Mouse (Mus musculus) liver, adult 2 months (tissue): Measurements from ENCODE around the gene C030005K15Rik.

ENCODE experiments used
- CTCF ChIP-seq: fragments of 200-500 bp; IDR thresholded peaks from 2 replicates; pipeline ENCODE4 v1.5.1; 2011; ENCODE audit warnings: low read depth, low read length, control low read depth
- POLR2A ChIP-seq: fragments of 200-500 bp; IDR thresholded peaks from 2 replicates; pipeline ENCODE4 v1.6.1; 2011; ENCODE audit warnings: low read length, control low read depth; ENCODE audit not compliant: insufficient read depth; ENCODE audit errors: extremely low read depth

- TF ChIP-seq POLR2A (no peak), CTCF (no peak)
Measured at GRCm38 (mm10) chr10:97753821-97754220, 27.3 kb upstream of the C030005K15Rik start.
